Mouse (Mus musculus): ENCODE results near the gene Ifngr2.

DNA sequence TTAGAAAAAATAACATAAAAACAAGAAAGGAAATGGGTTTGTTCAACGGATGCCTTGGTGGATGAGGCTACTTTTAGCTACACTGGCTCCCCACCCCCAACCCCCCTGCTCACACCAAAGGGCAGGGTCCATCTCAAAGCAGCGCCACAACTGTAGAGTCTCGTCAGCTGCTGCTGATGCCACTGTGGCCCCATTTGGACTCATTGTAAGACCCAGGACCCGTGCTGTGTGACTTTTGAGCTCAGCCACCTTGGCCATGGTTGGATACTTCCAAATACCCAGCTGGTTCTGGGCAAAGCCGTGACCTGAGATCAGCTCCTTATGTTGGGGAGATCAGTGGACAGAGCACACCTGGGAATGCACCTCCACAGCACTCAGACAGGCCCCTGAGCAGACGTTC lies 33.8 kb upstream of the Ifngr2 start:
- TF ChIP-seq CTCF (IDR thresholded peaks at IDR 0.05; ENCODE audit: low read depth, low read length) (no peak), POLR2A (IDR thresholded peaks at IDR 0.05; ENCODE audit: extremely low read depth, insufficient read depth, low read length) (no peak)

All from liver, adult 2 months (tissue).